Comparison of ENCODE assay signal across 40 mouse cellular contexts in genomic region chr7:43791591-43791990, GRCm38 (mm10). TPM values are rescaled to one million over a fixed set of nuclear protein-coding genes. Genes with fewer than 3 reads are reported as not detected.
"Had no signal": no experiment of that assay in that cellular context is flagged by ENCODE, and none has a peak within 500 bp of the region (broad histone marks: within the 10 kb centered on the region; RNA-seq: fewer than 3 reads in every experiment).

Klk9 (plus strand) TSS chr7:43791891.

- H3K27ac ChIP-seq: heart, embryonic 10.5 days; heart, embryonic 13.5 days; heart, embryonic 15.5 days; hindbrain, embryonic 10.5 days; hindbrain, embryonic 12.5 days; hindbrain, embryonic 13.5 days; hindbrain, embryonic 14.5 days; hindbrain, embryonic 15.5 days; hindbrain, postnatal 0 days; intestine, embryonic 15.5 days; kidney, embryonic 15.5 days; kidney, postnatal 0 days; layer of hippocampus, adult 2 months had no signal

- H3K36me3 ChIP-seq: heart, embryonic 10.5 days; heart, embryonic 12.5 days; heart, embryonic 13.5 days; heart, embryonic 15.5 days; hindbrain, embryonic 10.5 days; hindbrain, embryonic 12.5 days; hindbrain, embryonic 13.5 days; hindbrain, embryonic 15.5 days; intestine, embryonic 15.5 days; kidney, embryonic 15.5 days had no signal

- H3K27me3 ChIP-seq: intestine, embryonic 15.5 days had no signal

- H3K9ac ChIP-seq: heart, embryonic 12.5 days; heart, embryonic 13.5 days; heart, embryonic 15.5 days; hindbrain, embryonic 12.5 days; hindbrain, embryonic 13.5 days; hindbrain, embryonic 14.5 days; hindbrain, embryonic 15.5 days; intestine, embryonic 15.5 days; kidney, embryonic 15.5 days had no signal

- H3K4me2 ChIP-seq: heart, embryonic 11.5 days; heart, embryonic 12.5 days; heart, embryonic 13.5 days; heart, embryonic 15.5 days; hindbrain, embryonic 12.5 days; hindbrain, embryonic 13.5 days; hindbrain, embryonic 14.5 days; hindbrain, embryonic 15.5 days; intestine, embryonic 15.5 days; kidney, embryonic 15.5 days had no signal

- H3K4me3 ChIP-seq: heart, embryonic 10.5 days; heart, embryonic 12.5 days; heart, embryonic 13.5 days; heart, embryonic 15.5 days; hindbrain, embryonic 10.5 days; hindbrain, embryonic 12.5 days; hindbrain, embryonic 13.5 days; hindbrain, embryonic 15.5 days; intestine, embryonic 15.5 days; kidney, embryonic 15.5 days; layer of hippocampus, adult 2 months had no signal

- H3K9me3 ChIP-seq: heart, embryonic 10.5 days; heart, embryonic 12.5 days; heart, embryonic 13.5 days; heart, embryonic 15.5 days; hindbrain, embryonic 10.5 days; hindbrain, embryonic 12.5 days; hindbrain, embryonic 13.5 days; hindbrain, embryonic 15.5 days; intestine, embryonic 15.5 days; kidney, embryonic 15.5 days had no signal

- ATAC-seq: hindbrain, embryonic 16.5 days; hindbrain, postnatal 0 days; inflammation-experienced regulatory T-cells, adult 6 months; intestine, embryonic 15.5 days; intestine, embryonic 16.5 days; intestine, postnatal 0 days had no signal

- DNase-seq: heart, postnatal 10 days; heart, postnatal 14 days; heart, postnatal 36 days; heart, postnatal 4 days; kidney, adult 11 months; kidney, adult 18-20 months; kidney, adult 2 months; kidney, adult 8-10 months; kidney, adult 9 months; kidney, postnatal 10 days; kidney, postnatal 14 days; kidney, postnatal 25 days; kidney, postnatal 36 days; kidney, postnatal 4 days; layer of hippocampus, adult 9-11 months; layer of hippocampus, postnatal 36 days had no signal

RNA-seq across cellular contexts. Expression of gene Klk9, which starts in this region (rescaled TPM):
- polyA plus RNA-seq: heart, embryonic 10.5 days; heart, embryonic 11.5 days; heart, embryonic 12.5 days; heart, embryonic 14.5 days; heart, embryonic 15.5 days; heart, postnatal 0 days; hindbrain, embryonic 12.5 days; hindbrain, embryonic 14.5 days; hindbrain, postnatal 0 days; inflammation-experienced regulatory T-cells, adult 6 months; intestine, embryonic 14.5 days; intestine, embryonic 15.5 days; intestine, embryonic 16.5 days; intestine, postnatal 0 days; kidney, adult 2 months; kidney, embryonic 16.5 days; large intestine, adult 2 months had no signal
